Mouse (Mus musculus) heart, postnatal 36 days (tissue): ENCODE measurements around the gene Prpmp5. TPM values are rescaled to one million over a fixed set of nuclear protein-coding genes. Genes with fewer than 3 reads are reported as not detected.
"Not testable (repeated sequence)": the region's sequence is repeated elsewhere in the genome, so short reads cannot be mapped to it uniquely, and the experiment has no call there.

Source experiments
- DNase-seq, 2 experiments: peaks; one replicate each; pipeline ENCODE4 v3.0.0; 2021 to 2022
- intact Hi-C: fragments of 180-260 bp; cut with DNase I; formaldehyde crosslinking; loops from one replicate; pipeline ENCODE4 v1.15.1; 2025
- total RNA-seq, 2 experiments: library from RNA; stranded (reverse); gene quantifications; 2 replicates each; pipeline ENCODE4 v1.2.3; 2021

Prpmp5 gene
- total RNA-seq: not detected

- DNase-seq, intact Hi-C loops: not testable (repeated sequence)
Measured at GRCm38 (mm10) chr6:132314657-132315056, at the start of gene Prpmp5. TSS of gene Prpmp5 (minus strand) at chr6:132314757.

GRCm38 (mm10) chr6:132364034-132364433, 49.5 kb upstream of the Prpmp5 start, which contains the start of gene Gm8882:
TSS of gene Gm8882 (minus strand) at chr6:132364134.
- intact Hi-C loops: not testable (repeated sequence)

More at GRCm38 (mm10) chr6:132364034-132364433, 49.5 kb upstream of the Prpmp5 start, which contains the start of gene Gm8882:
- not testable (repeated sequence) for DNase-seq

Other genes starting within 250 kb of the Prpmp5 start
- gene Prb1, start 104.2 kb downstream of the Prpmp5 start, total RNA-seq: not detected
- gene Gm8882, start 49.4 kb upstream of the Prpmp5 start, total RNA-seq: not detected